Mouse (Mus musculus) heart, embryonic 16.5 days (tissue): Measurements from ENCODE around the gene Sh3gl3. TPM values are rescaled to one million over a fixed set of nuclear protein-coding genes. Genes with fewer than 3 reads are reported as not detected.
"Not testable (repeated sequence)": the region's sequence is repeated elsewhere in the genome, so short reads cannot be mapped to it uniquely, and the experiment has no call there.

Experiments used
- ATAC-seq: fragments of 200-750 bp; cut with Nextera tagmentation; replicated peaks from 2 replicates; pipeline ENCODE4 v1.8.0; 2017; ENCODE audit warnings: moderate number of reproducible peaks; ENCODE audit not compliant: insufficient read depth, low FRiP score; ENCODE audit errors: extremely low read depth
- H3K27ac ChIP-seq: fragments of 300-500 bp; sonication (generic); 2 replicates; pipeline ENCODE4 v1.5.1; 2014; ENCODE audit warnings: mild to moderate bottlenecking, low read length, control low read depth, moderate library complexity
- H3K27me3 ChIP-seq: fragments of 300-500 bp; sonication (generic); 2 replicates; pipeline ENCODE4 v1.6.1; 2014; ENCODE audit warnings: low read length, mixed read lengths; ENCODE audit not compliant: control insufficient read depth, insufficient read depth
- H3K36me3 ChIP-seq: fragments of 300-500 bp; sonication (generic); 2 replicates; pipeline ENCODE4 v1.6.1; 2014; ENCODE audit not compliant: control insufficient read depth, insufficient read depth
- H3K4me1 ChIP-seq: fragments of 300-500 bp; sonication (generic); 2 replicates; pipeline ENCODE4 v1.6.1; 2014; ENCODE audit warnings: low read length, mixed read lengths; ENCODE audit not compliant: control insufficient read depth, insufficient read depth
- H3K4me2 ChIP-seq: fragments of 300-500 bp; sonication (generic); 2 replicates; pipeline ENCODE4 v1.6.1; 2014; ENCODE audit warnings: low read depth, mild to moderate bottlenecking, control low read depth, low read length
- H3K4me3 ChIP-seq: fragments of 300-500 bp; sonication (generic); 2 replicates; pipeline ENCODE4 v1.5.1; 2014; ENCODE audit warnings: mild to moderate bottlenecking, control low read depth, low read length
- H3K9ac ChIP-seq: fragments of 300-500 bp; sonication (generic); 2 replicates; pipeline ENCODE4 v1.6.1; 2014; ENCODE audit warnings: low read length, control low read depth
- H3K9me3 ChIP-seq: fragments of 300-500 bp; sonication (generic); replicated peaks from 2 replicates; pipeline ENCODE4 v1.6.1; 2016; ENCODE audit warnings: low read length; ENCODE audit not compliant: control insufficient read depth
- WGBS: fragments of 180-500 bp; shearing (Covaris S2); extraction: QIAGEN DNeasy Blood & Tissue Kit; methylation state at CpG from one replicate; pipeline ENCODE4 v1.1.7; 2014; 5-methylcytosine and 5-hydroxymethylcytosine counted together
- polyA plus RNA-seq: library from polyadenylated mRNA; unstranded; fragments of >200 nt; fragmentation: Nextera tagmentation; extraction: Ambion mirVana; gene quantifications from 2 replicates; pipeline ENCODE4 v1.2.1, GENCODE M21; 2015

The Sh3gl3 gene
- polyA plus RNA-seq, 1 experiment from 2014 or later, result 4.6 TPM

- Histone ChIP-seq H3K4me2 (no peak overlapping the region), H3K36me3 (no peaks in the 10 kb centered on the region), H3K4me1 (peaks cover 9% of the 10 kb centered on the region), H3K27ac (no peak overlapping the region), H3K9ac (no peak overlapping the region), H3K27me3 (no peaks in the 10 kb centered on the region), H3K4me3 (no peak overlapping the region), H3K9me3 (no peaks in the 10 kb centered on the region)
- 14% methylated on average over 1 of the region's 1 CpGs for WGBS
- no peak for ATAC-seq
Measured at GRCm38 (mm10) chr7:82269948-82270347, 96.3 kb downstream of the Sh3gl3 start.

GRCm38 (mm10) chr7:82271742-82272141, 98.1 kb downstream of the Sh3gl3 start:
- Histone ChIP-seq H3K4me2 (no peak overlapping the region), H3K36me3 (no peaks in the 10 kb centered on the region), H3K4me1 (peaks cover 9% of the 10 kb centered on the region), H3K4me3 (no peak overlapping the region), H3K9me3 (no peaks in the 10 kb centered on the region), H3K27ac (peak overlapping the region; percentile 51), H3K27me3 (no peaks in the 10 kb centered on the region), H3K9ac (no peak overlapping the region)
- 45% methylated on average over 5 of the region's 5 CpGs for WGBS
- peak; percentile 62 for ATAC-seq

- not testable (repeated sequence) for H3K9ac ChIP-seq, H3K27ac ChIP-seq, H3K9me3 ChIP-seq, H3K4me1 ChIP-seq, H3K4me3 ChIP-seq, H3K36me3 ChIP-seq, ATAC-seq, H3K4me2 ChIP-seq, H3K27me3 ChIP-seq
- 28% methylated on average over 5 of the region's 5 CpGs for WGBS
Measured at GRCm38 (mm10) chr7:82272875-82273274, 99.2 kb downstream of the Sh3gl3 start.

GRCm38 (mm10) chr7:82274011-82274709, 100.5 kb downstream of the Sh3gl3 start:
- WGBS, result 39% methylated on average over 19 of the region's 19 CpGs
- Histone ChIP-seq H3K36me3 (no peaks in the 10 kb centered on the region), H3K4me2 (no peak overlapping the region), H3K4me3 (no peak overlapping the region), H3K4me1 (peaks cover 9% of the 10 kb centered on the region), H3K9ac (no peak overlapping the region), H3K9me3 (no peaks in the 10 kb centered on the region), H3K27ac (no peak overlapping the region), H3K27me3 (no peaks in the 10 kb centered on the region)
- no peak; the same call in 1 of the 2 replicates for ATAC-seq

- H3K4me3 ChIP-seq, result no peak overlapping the region
- H3K27ac ChIP-seq, result no peak overlapping the region
- H3K9ac ChIP-seq, result no peak overlapping the region
- H3K36me3 ChIP-seq, result no peaks in the 10 kb centered on the region
- 84% methylated on average over 5 of the region's 5 CpGs for WGBS
- no peak for ATAC-seq
- H3K4me1 ChIP-seq, result peaks cover 9% of the 10 kb centered on the region
- H3K4me2 ChIP-seq, result no peak overlapping the region
- no peaks in the 10 kb centered on the region for H3K27me3 ChIP-seq
- no peaks in the 10 kb centered on the region for H3K9me3 ChIP-seq
Measured at GRCm38 (mm10) chr7:82274975-82275374, 101.3 kb downstream of the Sh3gl3 start.

- H3K4me3 ChIP-seq, result no peak overlapping the region
- H3K4me2 ChIP-seq, result no peak overlapping the region
- H3K9ac ChIP-seq, result no peak overlapping the region
- no peaks in the 10 kb centered on the region for H3K9me3 ChIP-seq
- peaks cover 9% of the 10 kb centered on the region for H3K4me1 ChIP-seq
- no peak for ATAC-seq
- no peaks in the 10 kb centered on the region for H3K36me3 ChIP-seq
- WGBS, result 64% methylated on average over 18 of the region's 18 CpGs
- H3K27me3 ChIP-seq, result no peaks in the 10 kb centered on the region
- no peak overlapping the region for H3K27ac ChIP-seq
Measured at GRCm38 (mm10) chr7:82275529-82276204, 102.0 kb downstream of the Sh3gl3 start.

- H3K27ac ChIP-seq, result no peak overlapping the region
- WGBS, result 49% methylated on average over 8 of the region's 8 CpGs
- H3K36me3 ChIP-seq, result no peaks in the 10 kb centered on the region
- H3K27me3 ChIP-seq, result no peaks in the 10 kb centered on the region
- H3K9me3 ChIP-seq, result no peaks in the 10 kb centered on the region
- H3K4me2 ChIP-seq, result no peak overlapping the region
- no peaks in the 10 kb centered on the region for H3K4me1 ChIP-seq
- no peak overlapping the region for H3K9ac ChIP-seq
- ATAC-seq, result no peak
- no peak overlapping the region for H3K4me3 ChIP-seq
Measured at GRCm38 (mm10) chr7:82282011-82282410, 108.4 kb downstream of the Sh3gl3 start.

GRCm38 (mm10) chr7:82282464-82282863, 108.8 kb downstream of the Sh3gl3 start:
- no peak overlapping the region for H3K4me3 ChIP-seq
- no peaks in the 10 kb centered on the region for H3K27me3 ChIP-seq
- WGBS, result 74% methylated on average over 13 of the region's 13 CpGs
- no peak overlapping the region for H3K27ac ChIP-seq
- H3K4me1 ChIP-seq, result no peaks in the 10 kb centered on the region
- H3K36me3 ChIP-seq, result no peaks in the 10 kb centered on the region
- no peak overlapping the region for H3K4me2 ChIP-seq
- no peak overlapping the region for H3K9ac ChIP-seq
- ATAC-seq, result no peak
- no peaks in the 10 kb centered on the region for H3K9me3 ChIP-seq

- H3K4me2 ChIP-seq, result no peak overlapping the region
- no peak overlapping the region for H3K9ac ChIP-seq
- H3K9me3 ChIP-seq, result no peaks in the 10 kb centered on the region
- no peaks in the 10 kb centered on the region for H3K36me3 ChIP-seq
- ATAC-seq, result no peak
- H3K27ac ChIP-seq, result no peak overlapping the region
- H3K4me1 ChIP-seq, result no peaks in the 10 kb centered on the region
- 77% methylated on average over 2 of the region's 2 CpGs for WGBS
- no peaks in the 10 kb centered on the region for H3K27me3 ChIP-seq
- H3K4me3 ChIP-seq, result no peak overlapping the region
Measured at GRCm38 (mm10) chr7:82287242-82287641, 113.6 kb downstream of the Sh3gl3 start.
